Mouse (Mus musculus) naive thymus-derived CD4-positive, alpha-beta T cell, adult 2 months (primary cell): ENCODE data around the gene Ccr8.
A peak's percentile ranks its signal among the peaks of the same experiment; 100 is the strongest.

ENCODE experiments used
- DNase-seq: peaks from one replicate; pipeline ENCODE4 v3.0.0-alpha.2; 2011; ENCODE audit warnings: low read depth

Ccr8 gene

GRCm38 (mm10) chr9:120132980-120133754, 41.3 kb downstream of the Ccr8 start:
- no peak for DNase-seq

- no peak for DNase-seq
Observed at GRCm38 (mm10) chr9:120133755-120134475, 42.0 kb downstream of the Ccr8 start.

- no peak for DNase-seq
Observed at GRCm38 (mm10) chr9:120134529-120135160, 42.7 kb downstream of the Ccr8 start.

GRCm38 (mm10) chr9:120135454-120135853, 43.5 kb downstream of the Ccr8 start:
- no peak for DNase-seq

GRCm38 (mm10) chr9:120140652-120141051, 48.7 kb downstream of the Ccr8 start:
- DNase-seq, result peak; percentile 83

- no peak for DNase-seq
Observed at GRCm38 (mm10) chr9:120144474-120144873, 52.6 kb downstream of the Ccr8 start.
